Mouse (Mus musculus) olfactory bulb, adult 2 months (tissue): ENCODE results near the gene Ptprk.

Source experiments
- CTCF ChIP-seq: fragments of 200-500 bp; IDR thresholded peaks from 2 replicates; pipeline ENCODE4 v1.5.1; 2012; ENCODE audit warnings: low read depth, mild to moderate bottlenecking, low read length, moderate library complexity; ENCODE audit not compliant: insufficient read depth
- POLR2A ChIP-seq: fragments of 200-500 bp; IDR thresholded peaks from 2 replicates; pipeline ENCODE4 v1.6.1; 2012; ENCODE audit warnings: mild to moderate bottlenecking, low read depth, low read length, moderate library complexity; ENCODE audit not compliant: insufficient read depth

- TF ChIP-seq POLR2A = no peak
- TF ChIP-seq CTCF = no peak
Measured at GRCm38 (mm10) chr10:28096007-28096406, 21.4 kb downstream of the Ptprk start.
